Mouse (Mus musculus) forebrain, embryonic 15.5 days (tissue): ENCODE measurements at regions not wholly inside any gene's neighbourhood (a gene's known extent, or its start where the extent isn't known, plus 50 kb on each side); places are given as distances from the start of the nearest gene placed in this dataset.

Experiments used
- ATAC-seq: fragments of 200-750 bp; cut with Nextera tagmentation; replicated peaks from 2 replicates; pipeline ENCODE4 v1.8.0; 2017; ENCODE audit warnings: mild to moderate bottlenecking, moderate TSS enrichment, moderate library complexity
- H3K27ac ChIP-seq: fragments of 300-500 bp; sonication (generic); replicated peaks from 2 replicates; pipeline ENCODE4 v1.5.1; 2015; ENCODE audit warnings: mild to moderate bottlenecking, inconsistent platforms
- H3K27me3 ChIP-seq: fragments of 300-500 bp; sonication (generic); 2 replicates; pipeline ENCODE4 v1.6.1; 2015; ENCODE audit warnings: inconsistent platforms
- H3K36me3 ChIP-seq: fragments of 300-500 bp; sonication (generic); 2 replicates; pipeline ENCODE4 v1.6.1; 2015; ENCODE audit warnings: mild to moderate bottlenecking, inconsistent platforms
- H3K4me1 ChIP-seq: fragments of 300-500 bp; sonication (generic); 2 replicates; pipeline ENCODE4 v1.6.1; 2015; ENCODE audit warnings: inconsistent platforms
- H3K4me2 ChIP-seq: fragments of 300-500 bp; sonication (generic); replicated peaks from 2 replicates; pipeline ENCODE4 v1.6.1; 2015; ENCODE audit warnings: mild to moderate bottlenecking, inconsistent platforms
- H3K4me3 ChIP-seq: fragments of 300-500 bp; sonication (generic); 2 replicates; pipeline ENCODE4 v1.5.1; 2015; ENCODE audit warnings: mild to moderate bottlenecking, inconsistent platforms
- H3K9ac ChIP-seq: fragments of 300-500 bp; sonication (generic); replicated peaks from 2 replicates; pipeline ENCODE4 v1.6.1; 2015; ENCODE audit warnings: mild to moderate bottlenecking, inconsistent platforms
- H3K9me3 ChIP-seq: fragments of 300-500 bp; sonication (generic); 2 replicates; pipeline ENCODE4 v1.6.1; 2016; ENCODE audit warnings: inconsistent platforms
- WGBS: fragments of 180-500 bp; shearing (Covaris S2); methylation state at CpG from one replicate; pipeline ENCODE4 v1.1.7; 2015; ENCODE audit warnings: mixed read lengths; 5-methylcytosine and 5-hydroxymethylcytosine counted together

GRCm38 (mm10) chr13:26980475-26980874 is 76.9 kb upstream of the Prl start:
- Histone ChIP-seq H3K4me1 (no peaks in the 10 kb centered on the region), H3K9me3 (no peaks in the 10 kb centered on the region), H3K9ac (no peak overlapping the region), H3K27me3 (no peaks in the 10 kb centered on the region), H3K27ac (no peak overlapping the region), H3K36me3 (no peaks in the 10 kb centered on the region), H3K4me2 (no peak overlapping the region), H3K4me3 (no peak overlapping the region)
- 95% methylated on average over 1 of the region's 1 CpGs for WGBS
- ATAC-seq, result no peak
